Mouse (Mus musculus): ENCODE measurements around the gene Nt5c3.
"Not testable (repeated sequence)": the region's sequence is repeated elsewhere in the genome, so short reads cannot be mapped to it uniquely, and the experiment has no call there.

GRCm38 (mm10) chr6:56866899-56867298, 56.8 kb downstream of the Nt5c3 start:
- TF ChIP-seq POLR2A (IDR thresholded peaks at IDR 0.05; ENCODE audit: control insufficient read depth, low read depth, low read length); CTCF (IDR thresholded peaks at IDR 0.05; ENCODE audit: control insufficient read depth, insufficient read depth, insufficient replicate concordance, low read depth, low read length): not testable (repeated sequence)
